Mouse (Mus musculus) liver, adult 2 months (tissue): ENCODE data around the gene 4930524B15Rik. TPM values are rescaled to one million over a fixed set of nuclear protein-coding genes. Genes with fewer than 3 reads are reported as not detected.

Experiments used
- DNase-seq: peaks from one replicate; pipeline ENCODE4 v3.0.0-alpha.2; 2011; ENCODE audit warnings: low read depth, low spot score; ENCODE audit errors: extremely low read depth
- H3K27ac ChIP-seq: fragments of 200-500 bp; replicated peaks from 2 replicates; pipeline ENCODE4 v1.5.1; 2012; ENCODE audit warnings: low read depth, mild to moderate bottlenecking, control low read depth, inconsistent platforms, low read length; ENCODE audit not compliant: insufficient read depth
- H3K27me3 ChIP-seq: fragments of 200-500 bp; 2 replicates; pipeline ENCODE4 v1.6.1; 2012; ENCODE audit warnings: mild to moderate bottlenecking, moderate library complexity, low read length, inconsistent platforms; ENCODE audit not compliant: control insufficient read depth, insufficient read depth
- H3K36me3 ChIP-seq: fragments of 200-500 bp; 2 replicates; pipeline ENCODE4 v1.6.1; 2012; ENCODE audit warnings: low read length, inconsistent platforms; ENCODE audit not compliant: control insufficient read depth, insufficient read depth
- H3K4me1 ChIP-seq: fragments of 200-500 bp; 2 replicates; pipeline ENCODE4 v1.6.1; 2011; ENCODE audit warnings: low read length; ENCODE audit not compliant: control insufficient read depth, insufficient read depth
- H3K4me3 ChIP-seq: fragments of 200-500 bp; 2 replicates; pipeline ENCODE4 v1.5.1; 2011; ENCODE audit warnings: low read depth, mild to moderate bottlenecking, control low read depth, low read length, moderate library complexity; ENCODE audit not compliant: insufficient read depth
- H3K79me2 ChIP-seq: fragments of 200-500 bp; 2 replicates; pipeline ENCODE4 v1.6.1; 2012; ENCODE audit warnings: inconsistent platforms, mild to moderate bottlenecking, low read length, moderate library complexity; ENCODE audit not compliant: control insufficient read depth, insufficient read depth
- H3K9ac ChIP-seq: fragments of 200-500 bp; 2 replicates; pipeline ENCODE4 v1.6.1; 2012; ENCODE audit warnings: low read depth, mild to moderate bottlenecking, control low read depth, inconsistent platforms, low read length
- CTCF ChIP-seq: fragments of 200-500 bp; IDR thresholded peaks from 2 replicates; pipeline ENCODE4 v1.5.1; 2011; ENCODE audit warnings: low read depth, low read length, control low read depth
- POLR2A ChIP-seq: fragments of 200-500 bp; IDR thresholded peaks from 2 replicates; pipeline ENCODE4 v1.6.1; 2011; ENCODE audit warnings: low read length, control low read depth; ENCODE audit not compliant: insufficient read depth; ENCODE audit errors: extremely low read depth
- WGBS: fragments of 180-500 bp; shearing (Covaris S2); methylation state at CpG from one replicate; pipeline ENCODE4 v1.1.7; 2018; 5-methylcytosine and 5-hydroxymethylcytosine counted together
- polyA plus RNA-seq: library from polyadenylated mRNA; depleted of rRNA; stranded (reverse); fragments of >200 nt; gene quantifications from 2 replicates; pipeline ENCODE4 v1.2.3, GENCODE M21; 2012; rRNA removed
- total RNA-seq: library from RNA; depleted of rRNA; stranded (reverse); fragments of >200 nt; gene quantifications from 2 replicates; pipeline ENCODE4 v1.2.3, GENCODE M21; 2014; rRNA removed

4930524B15Rik gene
- total and polyA plus RNA-seq, 2 experiments, result not detected

- DNase-seq, result no peak
- 57% methylated on average over 8 of the region's 8 CpGs for WGBS
- H3K27ac ChIP-seq, result no peak overlapping the region
Observed at GRCm38 (mm10) chr11:32020031-32020965, 54.9 kb downstream of the 4930524B15Rik start.

DNA sequence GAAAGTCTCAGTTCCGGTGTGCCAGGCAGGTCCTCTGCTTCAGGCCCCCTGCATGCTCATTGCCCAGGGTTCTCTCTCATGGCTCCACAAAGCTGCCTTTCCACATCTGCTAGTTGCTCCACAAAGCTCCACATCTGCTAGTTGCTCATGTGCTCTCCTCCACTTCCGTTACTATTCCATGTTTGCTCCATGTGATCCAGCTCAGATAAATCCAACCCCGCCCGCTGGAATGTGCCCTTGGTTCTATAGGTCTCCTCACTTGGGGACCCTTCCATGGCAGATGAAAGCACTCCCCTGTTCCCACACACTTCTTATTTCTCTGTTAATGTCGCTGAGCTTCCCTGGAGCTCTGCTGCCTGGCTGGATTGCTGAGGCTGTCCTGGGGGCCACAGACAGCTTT, 61.2 kb downstream of the 4930524B15Rik start:
- H3K4me1 ChIP-seq, result no peaks in the 10 kb centered on the region
- no peak for TF ChIP-seq POLR2A
- no peak for TF ChIP-seq CTCF
- DNase-seq, result no peak
- no peaks in the 10 kb centered on the region for H3K36me3 ChIP-seq
- no peaks in the 10 kb centered on the region for H3K79me2 ChIP-seq
- no peak overlapping the region for H3K4me3 ChIP-seq
- H3K27me3 ChIP-seq, result no peaks in the 10 kb centered on the region
- H3K27ac ChIP-seq, result no peak overlapping the region
- no peak overlapping the region for H3K9ac ChIP-seq
- 66% methylated on average over 5 of the region's 5 CpGs for WGBS

More at GRCm38 (mm10) chr11:32020031-32020965, 54.9 kb downstream of the 4930524B15Rik start:
- Histone ChIP-seq H3K27me3 (no peaks in the 10 kb centered on the region), H3K4me3 (no peak overlapping the region), H3K36me3 (no peaks in the 10 kb centered on the region), H3K79me2 (no peaks in the 10 kb centered on the region), H3K4me1 (no peaks in the 10 kb centered on the region), H3K9ac (no peak overlapping the region)
- TF ChIP-seq POLR2A (no peak), CTCF (no peak)

- WGBS, result 79% methylated on average over 7 of the region's 7 CpGs
- no peak overlapping the region for H3K4me3 ChIP-seq
- no peaks in the 10 kb centered on the region for H3K36me3 ChIP-seq
- no peaks in the 10 kb centered on the region for H3K4me1 ChIP-seq
- no peak overlapping the region for H3K27ac ChIP-seq
- no peaks in the 10 kb centered on the region for H3K79me2 ChIP-seq
- H3K9ac ChIP-seq, result no peak overlapping the region
- no peak for TF ChIP-seq CTCF
- H3K27me3 ChIP-seq, result no peaks in the 10 kb centered on the region
- no peak for DNase-seq
Observed at GRCm38 (mm10) chr11:32027474-32028342, 62.3 kb downstream of the 4930524B15Rik start.

DNA sequence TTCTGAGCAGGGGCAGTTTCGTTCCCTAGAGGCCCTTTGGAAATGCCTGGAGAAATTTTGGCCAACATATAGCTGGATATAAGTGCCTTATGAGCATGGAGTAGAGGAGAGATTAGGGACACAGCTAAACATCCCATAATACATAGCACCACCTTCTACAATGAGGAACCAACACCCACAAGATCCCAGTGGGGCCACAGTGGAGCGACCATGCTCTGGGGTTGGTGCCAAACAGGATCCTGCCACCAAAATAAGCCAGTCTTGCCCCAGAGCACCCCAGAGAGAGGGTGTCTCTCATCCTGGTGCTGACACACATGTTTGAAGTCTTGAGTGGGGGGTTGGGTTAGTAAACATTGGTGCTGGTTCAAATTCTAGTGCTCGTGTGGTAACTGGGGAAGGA, 63.2 kb downstream of the 4930524B15Rik start:
- WGBS, result 58% methylated on average over 3 of the region's 3 CpGs
- DNase-seq, result no peak
- Histone ChIP-seq H3K27ac (no peak overlapping the region), H3K36me3 (no peaks in the 10 kb centered on the region), H3K9ac (no peak overlapping the region), H3K4me1 (no peaks in the 10 kb centered on the region), H3K79me2 (no peaks in the 10 kb centered on the region), H3K4me3 (no peak overlapping the region), H3K27me3 (no peaks in the 10 kb centered on the region)
- no peak for TF ChIP-seq POLR2A
- TF ChIP-seq CTCF, result no peak

Other genes with a start within 250 kb of the 4930524B15Rik start
- 30.6 and 37.0 TPM in 2 replicates for gene Cpeb4, start 93.4 kb upstream of the 4930524B15Rik start, total RNA-seq
- gene Cpeb4, start 93.4 kb upstream of the 4930524B15Rik start, polyA plus RNA-seq, result 9.0 and 10.3 TPM in 2 replicates
- gene Nsg2, start 34.9 kb downstream of the 4930524B15Rik start, total RNA-seq, result 0.13 and 0.18 TPM in 2 replicates
- gene Nsg2, start 34.9 kb downstream of the 4930524B15Rik start, polyA plus RNA-seq, result 0.04 and 0.06 TPM in 2 replicates
- gene Il9r, start 234.7 kb downstream of the 4930524B15Rik start, total RNA-seq, result 0.20 TPM in 1 of 2 replicates, not detected in the other
- gene Il9r, start 234.7 kb downstream of the 4930524B15Rik start, polyA plus RNA-seq, result 0.06 and 0.07 TPM in 2 replicates
- 10.9 and 11.7 TPM in 2 replicates for gene Snrnp25, start 239.8 kb downstream of the 4930524B15Rik start, total RNA-seq
- 6.0 and 7.6 TPM in 2 replicates for gene Snrnp25, start 239.8 kb downstream of the 4930524B15Rik start, polyA plus RNA-seq